Comparison of ENCODE assay signal across 22 mouse cellular contexts in the genomic region with DNA sequence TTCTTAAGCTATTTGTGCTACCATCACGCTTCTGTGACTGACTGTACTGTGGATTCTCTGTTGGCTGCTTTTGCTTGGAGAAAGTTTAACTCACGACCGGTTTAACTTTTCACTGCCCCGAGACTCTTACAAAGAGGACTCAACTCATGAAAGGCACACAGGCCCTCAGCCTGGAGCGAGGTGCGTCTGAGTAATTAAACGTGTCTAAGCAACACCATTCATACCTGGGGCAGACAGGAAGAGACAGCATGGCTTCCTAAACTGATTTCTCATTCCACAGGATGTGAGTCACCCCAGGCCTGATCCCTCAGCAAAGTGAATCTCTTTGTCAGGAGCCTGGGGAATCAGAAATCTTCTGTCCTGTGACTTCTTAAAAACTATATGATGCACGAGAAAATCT.
DNase-seq lines count a peak whose midpoint lies in the region; ATAC-seq lines count a peak whose summit lies in the region.
"Had no signal": no experiment of that assay in that cellular context is flagged by ENCODE, and none has a peak within 500 bp of the region (broad histone marks: within the 10 kb centered on the region; RNA-seq: fewer than 3 reads in every experiment).

No protein-coding gene starts in this region.

- no peak for DNase-seq in hindbrain, embryonic 10.5 days (ENCODE audit: low spot score)
- DNase-seq in kidney, postnatal 36 days: peak; percentile 63 to 78
- no peak for DNase-seq in lung, postnatal 14 days
- no peak for DNase-seq in gastrocnemius, postnatal 14 days
- DNase-seq: adrenal gland, postnatal 25 days; cerebellum, adult 18-20 months; cerebellum, postnatal 25 days; heart, postnatal 4 days; liver, postnatal 0 days; lung, postnatal 10 days; midbrain, embryonic 14.5 days; thymus, adult 18-20 months had no signal

- intact Hi-C loops in gastrocnemius, postnatal 14 days (cut with DNase I; ENCODE audit: low total_unique reads): no loop called here

- peaks cover 38% of the 10 kb centered on the region for H3K4me1 ChIP-seq in hindbrain, embryonic 10.5 days (replicated peaks)
- peaks cover 19% of the 10 kb centered on the region; the same call in 1 of the 2 replicates for H3K4me1 ChIP-seq in hindbrain, embryonic 13.5 days (replicated peaks)
- H3K4me1 ChIP-seq in brown adipose tissue, adult 24 weeks (ENCODE audit: control insufficient read depth, insufficient read depth, insufficient read length, low read length): peaks cover 11% of the 10 kb centered on the region; the same call in 1 of the 2 replicates
- H3K4me1 ChIP-seq in kidney, embryonic 14.5 days (ENCODE audit: control insufficient read depth, insufficient read depth, low read length): peaks cover 3% of the 10 kb centered on the region; the same call in 1 of the 2 replicates

- H3K4me2 ChIP-seq in hindbrain, embryonic 13.5 days: no peak overlapping the region
- H3K4me2 ChIP-seq in kidney, embryonic 14.5 days (replicated peaks; ENCODE audit: low read depth, low read length): no peak overlapping the region
- H3K4me2 ChIP-seq: forebrain, embryonic 15.5 days; heart, embryonic 13.5 days; limb, embryonic 15.5 days had no signal

- WGBS in hindbrain, embryonic 10.5 days: 55% methylated on average over 8 of the region's 8 CpGs
- WGBS in hindbrain, embryonic 13.5 days: 38% methylated on average over 8 of the region's 8 CpGs
- 55% methylated on average over 8 of the region's 8 CpGs for WGBS in kidney, embryonic 14.5 days

- peaks cover 7% of the 10 kb centered on the region; the same call in 1 of the 2 replicates for H3K36me3 ChIP-seq in hindbrain, embryonic 10.5 days
- H3K36me3 ChIP-seq in hindbrain, embryonic 13.5 days: no peaks in the 10 kb centered on the region
- H3K36me3 ChIP-seq in kidney, embryonic 14.5 days (ENCODE audit: control insufficient read depth, insufficient read depth, low read length): no peaks in the 10 kb centered on the region
- H3K36me3 ChIP-seq: forebrain, embryonic 15.5 days; heart, embryonic 13.5 days; limb, embryonic 15.5 days had no signal

- H3K9ac ChIP-seq in hindbrain, embryonic 13.5 days: no peak overlapping the region
- no peak overlapping the region for H3K9ac ChIP-seq in kidney, embryonic 14.5 days (ENCODE audit: low read depth, low read length)
- H3K9ac ChIP-seq: forebrain, embryonic 15.5 days; heart, embryonic 13.5 days; limb, embryonic 15.5 days; liver, postnatal 0 days had no signal

- no peaks in the 10 kb centered on the region for H3K9me3 ChIP-seq in hindbrain, embryonic 10.5 days
- H3K9me3 ChIP-seq in hindbrain, embryonic 13.5 days: no peaks in the 10 kb centered on the region
- no peaks in the 10 kb centered on the region for H3K9me3 ChIP-seq in kidney, embryonic 14.5 days (ENCODE audit: control insufficient read depth, low read length)
- H3K9me3 ChIP-seq: forebrain, embryonic 15.5 days; heart, embryonic 13.5 days; limb, embryonic 15.5 days had no signal

- no peaks in the 10 kb centered on the region for H3K27me3 ChIP-seq in hindbrain, embryonic 10.5 days (ENCODE audit: insufficient read depth, poor library complexity, severe bottlenecking)
- H3K27me3 ChIP-seq in hindbrain, embryonic 13.5 days: no peaks in the 10 kb centered on the region
- H3K27me3 ChIP-seq in kidney, embryonic 14.5 days (ENCODE audit: control insufficient read depth, insufficient read depth, low read length): no peaks in the 10 kb centered on the region
- H3K27me3 ChIP-seq: forebrain, embryonic 15.5 days; heart, embryonic 13.5 days had no signal

- ATAC-seq in hindbrain, embryonic 13.5 days (ENCODE audit: low FRiP score): no peak
- no peak for ATAC-seq in kidney, embryonic 14.5 days (ENCODE audit: low FRiP score, low TSS enrichment)
- ATAC-seq: forebrain, embryonic 15.5 days; hindbrain, postnatal 0 days; intestine, postnatal 0 days; liver, postnatal 0 days had no signal

- H3K4me3 ChIP-seq in hindbrain, embryonic 10.5 days: no peak overlapping the region
- no peak overlapping the region for H3K4me3 ChIP-seq in hindbrain, embryonic 13.5 days
- H3K4me3 ChIP-seq in brown adipose tissue, adult 24 weeks (ENCODE audit: insufficient read depth, low read depth, low read length): no peak overlapping the region
- no peak overlapping the region for H3K4me3 ChIP-seq in kidney, embryonic 14.5 days (ENCODE audit: low read length)
- H3K4me3 ChIP-seq: erythroblast, embryonic 14.5 days; forebrain, embryonic 15.5 days; heart, embryonic 13.5 days; limb, embryonic 15.5 days; myocyte had no signal

- peak overlapping the region; percentile 47; the same call in 1 of the 2 replicates for H3K27ac ChIP-seq in hindbrain, embryonic 10.5 days
- H3K27ac ChIP-seq in hindbrain, embryonic 13.5 days: no peak overlapping the region
- H3K27ac ChIP-seq in brown adipose tissue, adult 24 weeks (replicated peaks; ENCODE audit: low read depth, low read length): peak overlapping the region; percentile 74
- peak overlapping the region; percentile 30; the same call in 1 of the 2 replicates for H3K27ac ChIP-seq in kidney, embryonic 14.5 days (ENCODE audit: low read depth, low read length)
- H3K27ac ChIP-seq: forebrain, embryonic 15.5 days; heart, embryonic 13.5 days; hindbrain, postnatal 0 days; limb, embryonic 15.5 days had no signal

Comparison
In these comparisons a context has a peak if more than half of its experiments do, and no peak if none do; other contexts are left out.
1. DNase-seq: peak in kidney, postnatal 36 days (2 of 2); none in hindbrain, embryonic 10.5 days (single experiment), lung, postnatal 14 days (single experiment) and gastrocnemius, postnatal 14 days (single experiment).